Mouse (Mus musculus) kidney, adult 2 months (tissue): Measurements from ENCODE around the gene Snx29. TPM values are rescaled to one million over a fixed set of nuclear protein-coding genes. Genes with fewer than 3 reads are reported as not detected.

Source experiments
- DNase-seq: peaks from one replicate; pipeline ENCODE4 v3.0.0; 2021
- H3K27ac ChIP-seq: fragments of 200-500 bp; 2 replicates; pipeline ENCODE4 v1.5.1; 2012; ENCODE audit warnings: low read depth, low read length, control low read depth, inconsistent platforms; ENCODE audit not compliant: insufficient read depth
- H3K27me3 ChIP-seq: fragments of 200-500 bp; replicated peaks from 2 replicates; pipeline ENCODE4 v1.6.1; 2012; ENCODE audit warnings: mild to moderate bottlenecking, moderate library complexity, low read length, inconsistent platforms; ENCODE audit not compliant: control insufficient read depth, insufficient read depth
- H3K36me3 ChIP-seq: fragments of 200-500 bp; 2 replicates; pipeline ENCODE4 v1.6.1; 2012; ENCODE audit warnings: mild to moderate bottlenecking, moderate library complexity, low read length, inconsistent platforms; ENCODE audit not compliant: control insufficient read depth, insufficient read depth
- H3K4me1 ChIP-seq: fragments of 200-500 bp; 2 replicates; pipeline ENCODE4 v1.6.1; 2011; ENCODE audit warnings: low read length; ENCODE audit not compliant: control insufficient read depth, insufficient read depth
- H3K4me3 ChIP-seq: fragments of 200-500 bp; 2 replicates; pipeline ENCODE4 v1.5.1; 2011; ENCODE audit warnings: mild to moderate bottlenecking, low read depth, low read length, control low read depth; ENCODE audit not compliant: insufficient read depth
- CTCF ChIP-seq: fragments of 200-500 bp; conservative IDR thresholded peaks from 2 replicates; pipeline ENCODE4 v1.5.1; 2011; ENCODE audit warnings: low read depth, mild to moderate bottlenecking, control low read depth, low read length, moderate library complexity, mixed read lengths; ENCODE audit not compliant: insufficient read depth, insufficient read length
- POLR2A ChIP-seq: fragments of 200-500 bp; IDR thresholded peaks from one replicate; pipeline ENCODE4 v1.6.1; 2011; ENCODE audit warnings: low read depth, low read length, control low read depth
- WGBS: fragments of 180-500 bp; shearing (Covaris S2); methylation state at CpG from one replicate; pipeline ENCODE4 v1.1.7; 2018; 5-methylcytosine and 5-hydroxymethylcytosine counted together
- polyA plus RNA-seq: library from polyadenylated mRNA; depleted of rRNA; stranded (reverse); fragments of >200 nt; gene quantifications from 2 replicates; pipeline ENCODE4 v1.2.3, GENCODE M21; 2012

The Snx29 gene
- polyA plus RNA-seq, 1 experiment: 64.8 TPM

DNA sequence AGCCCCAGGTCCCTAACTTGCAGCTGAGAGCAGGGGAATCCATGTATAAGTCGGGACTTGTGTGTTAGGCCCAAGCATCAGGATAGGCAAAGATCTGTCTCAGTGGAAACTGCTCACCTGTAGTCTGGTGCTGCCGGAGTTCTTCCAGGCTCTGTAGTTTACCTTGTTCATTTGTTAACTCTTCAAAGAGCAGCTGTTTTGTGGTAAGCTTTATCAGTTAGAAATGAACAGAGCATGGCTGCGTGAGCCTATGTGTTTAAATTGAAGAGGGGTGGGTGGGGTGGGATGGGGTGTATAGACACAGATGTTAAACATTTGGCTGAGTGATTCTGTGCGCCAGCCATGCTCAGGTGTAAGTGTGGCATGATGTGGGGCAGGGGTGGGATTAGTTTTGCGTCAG, 134.4 kb downstream of the Snx29 start:
- DNase-seq: no peak
- peaks cover 4% of the 10 kb centered on the region; the same call in 1 of the 2 replicates for H3K36me3 ChIP-seq
- 81% methylated on average over 5 of the region's 5 CpGs for WGBS
- no peak for TF ChIP-seq CTCF
- no peak for TF ChIP-seq POLR2A
- H3K4me1 ChIP-seq: no peaks in the 10 kb centered on the region
- no peak overlapping the region for H3K4me3 ChIP-seq
- no peaks in the 10 kb centered on the region for H3K27me3 ChIP-seq
- H3K27ac ChIP-seq: no peak overlapping the region

GRCm38 (mm10) chr16:11457609-11458350, 135.1 kb downstream of the Snx29 start:
- no peak for TF ChIP-seq POLR2A
- TF ChIP-seq CTCF: no peak
- H3K27ac ChIP-seq: no peak overlapping the region
- H3K4me1 ChIP-seq: no peaks in the 10 kb centered on the region; the same call in 1 of the 2 replicates
- peak; percentile 61 for DNase-seq
- H3K4me3 ChIP-seq: no peak overlapping the region
- H3K36me3 ChIP-seq: peaks cover 4% of the 10 kb centered on the region; the same call in 1 of the 2 replicates
- WGBS: 31% methylated on average over 2 of the region's 2 CpGs
- no peaks in the 10 kb centered on the region for H3K27me3 ChIP-seq

- Histone ChIP-seq H3K27me3 (no peaks in the 10 kb centered on the region), H3K36me3 (peaks cover 5% of the 10 kb centered on the region; the same call in 1 of the 2 replicates), H3K4me3 (no peak overlapping the region), H3K4me1 (no peaks in the 10 kb centered on the region; the same call in 1 of the 2 replicates), H3K27ac (no peak overlapping the region)
- TF ChIP-seq POLR2A (no peak), CTCF (no peak)
- DNase-seq: no peak
- 94% methylated on average over 1 of the region's 1 CpGs for WGBS
Observed at GRCm38 (mm10) chr16:11460210-11460609, 137.5 kb downstream of the Snx29 start.

DNA sequence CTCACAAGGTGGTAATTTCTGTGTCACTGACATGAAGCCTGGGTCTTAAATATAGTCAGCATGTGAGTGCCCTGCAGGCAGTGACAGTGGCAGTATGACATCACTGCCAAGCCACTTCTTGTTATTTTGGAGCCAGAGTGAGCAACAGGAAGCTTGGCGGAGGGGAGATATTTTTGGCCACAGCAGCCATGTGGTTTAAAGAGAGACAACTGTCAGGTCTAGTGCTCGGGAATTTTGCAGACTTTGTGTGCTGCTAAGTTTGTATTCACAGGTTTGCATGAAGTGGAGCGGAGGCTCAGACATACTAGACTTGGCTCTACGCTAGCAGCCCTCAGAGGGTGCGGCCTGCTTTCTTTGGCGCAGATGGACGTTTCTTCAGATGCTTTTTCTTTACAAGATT, 138.9 kb downstream of the Snx29 start:
- Histone ChIP-seq H3K27ac (0 out of 2 replicates have a peak overlapping the region, but pooled peaks have one; percentile 13), H3K27me3 (no peaks in the 10 kb centered on the region), H3K36me3 (peaks cover 3% of the 10 kb centered on the region; the same call in 1 of the 2 replicates), H3K4me3 (no peak overlapping the region), H3K4me1 (no peaks in the 10 kb centered on the region; the same call in 1 of the 2 replicates)
- TF ChIP-seq POLR2A: no peak
- TF ChIP-seq CTCF: no peak
- WGBS: 56% methylated on average over 7 of the region's 7 CpGs
- DNase-seq: peak; percentile 62

GRCm38 (mm10) chr16:11468533-11469179, 145.9 kb downstream of the Snx29 start:
- TF ChIP-seq CTCF (peak; percentile 79), POLR2A (no peak)
- Histone ChIP-seq H3K27ac (no peak overlapping the region), H3K36me3 (peaks cover 3% of the 10 kb centered on the region; the same call in 1 of the 2 replicates), H3K4me3 (no peak overlapping the region), H3K27me3 (no peaks in the 10 kb centered on the region), H3K4me1 (peaks cover 13% of the 10 kb centered on the region)
- 50% methylated on average over 15 of the region's 15 CpGs for WGBS
- DNase-seq: peak; percentile 75

- no peak overlapping the region for H3K27ac ChIP-seq
- peaks cover 2% of the 10 kb centered on the region; the same call in 1 of the 2 replicates for H3K36me3 ChIP-seq
- no peak for TF ChIP-seq CTCF
- TF ChIP-seq POLR2A: no peak
- H3K4me1 ChIP-seq: peaks cover 21% of the 10 kb centered on the region
- no peak overlapping the region for H3K4me3 ChIP-seq
- DNase-seq: no peak
- WGBS: 75% methylated on average over 3 of the region's 3 CpGs
- H3K27me3 ChIP-seq: no peaks in the 10 kb centered on the region
Observed at GRCm38 (mm10) chr16:11469491-11469890, 146.8 kb downstream of the Snx29 start.

- Histone ChIP-seq H3K27ac (no peak overlapping the region), H3K4me1 (peaks cover 36% of the 10 kb centered on the region), H3K27me3 (no peaks in the 10 kb centered on the region), H3K36me3 (no peaks in the 10 kb centered on the region; the same call in 1 of the 2 replicates), H3K4me3 (no peak overlapping the region)
- TF ChIP-seq CTCF (no peak), POLR2A (no peak)
- no peak for DNase-seq
- WGBS: 61% methylated on average over 2 of the region's 2 CpGs
Observed at GRCm38 (mm10) chr16:11471246-11471645, 148.5 kb downstream of the Snx29 start.
